Mouse (Mus musculus) left cerebral cortex, postnatal 14 days (tissue): ENCODE measurements around the gene Tulp1. TPM values are rescaled to one million over a fixed set of nuclear protein-coding genes. Genes with fewer than 3 reads are reported as not detected.
"Not testable (repeated sequence)": the region's sequence is repeated elsewhere in the genome, so short reads cannot be mapped to it uniquely, and the experiment has no call there.

ENCODE experiments used
- DNase-seq, 2 experiments: peaks; one replicate each; pipeline ENCODE4 v3.0.0; 2021 to 2022; ENCODE audit warnings: low spot score in 2 of 2, mixed read lengths in 1 of 2
- intact Hi-C: fragments of 180-260 bp; cut with DNase I; formaldehyde crosslinking; loops from one replicate; pipeline ENCODE4 v1.15.1; 2025
- long read RNA-seq, 2 experiments: library from polyadenylated mRNA; stranded (forward); transcript quantifications; one replicate each; pipeline ENCODE4 v2.0.0; 2021
- total RNA-seq, 2 experiments: library from RNA; stranded (reverse); gene quantifications; 2 replicates each; pipeline ENCODE4 v1.2.3; 2021

Tulp1 gene
- under 1 TPM in 1 of 2 experiments, not detected in 1; 0.66 TPM for total RNA-seq
- long read RNA-seq, experiment 1: 0 reads
- long read RNA-seq, experiment 2, partial matches to known transcripts: 1 of 1 reads
- long read RNA-seq, experiment 2, other reads (novel, unspliced or antisense): 0 of 1 reads

- intact Hi-C loops: no loop called here
- no peak for DNase-seq
Measured at GRCm38 (mm10) chr17:28365122-28365521, at the start of gene Tulp1. Gene Tulp1 (minus strand): TSS chr17:28365222.

- intact Hi-C loops: no loop called here
- DNase-seq: peak in 1 of 2 experiments; percentile 54
Measured at GRCm38 (mm10) chr17:28411381-28411960, 46.4 kb upstream of the Tulp1 start.

GRCm38 (mm10) chr17:28410731-28411130 lies 45.7 kb upstream of the Tulp1 start:
- intact Hi-C loops: no loop called here
- DNase-seq: no peak

- no peak for DNase-seq
- intact Hi-C loops: no loop called here
Measured at GRCm38 (mm10) chr17:28408251-28408918, 43.4 kb upstream of the Tulp1 start.

GRCm38 (mm10) chr17:28407418-28408250 lies 42.6 kb upstream of the Tulp1 start:
- intact Hi-C loops: loop anchor here (1.0 to 2.0 kb wide), 2 partner anchors 49 to 121 kb away; no protein-coding TSS in a partner anchor
- DNase-seq: peak; percentile 88 to 92

GRCm38 (mm10) chr17:28406471-28406870 lies 41.4 kb upstream of the Tulp1 start:
- intact Hi-C loops: loop anchor here (2.0 kb wide), 1 partner anchor 50 kb away; no protein-coding TSS in a partner anchor
- peak; percentile 35 to 43 for DNase-seq

GRCm38 (mm10) chr17:28404745-28405144 lies 39.7 kb upstream of the Tulp1 start:
- DNase-seq, intact Hi-C loops: not testable (repeated sequence)

GRCm38 (mm10) chr17:28404301-28404700 lies 39.3 kb upstream of the Tulp1 start:
- intact Hi-C loops: no loop called here
- DNase-seq: no peak

- no peak for DNase-seq
- intact Hi-C loops: no loop called here
Measured at GRCm38 (mm10) chr17:28394994-28395393, 30.0 kb upstream of the Tulp1 start.

GRCm38 (mm10) chr17:28394051-28394765 lies 29.2 kb upstream of the Tulp1 start:
- DNase-seq: no peak
- intact Hi-C loops: no loop called here

GRCm38 (mm10) chr17:28391568-28392432 lies 26.8 kb upstream of the Tulp1 start:
- DNase-seq: no peak
- intact Hi-C loops: no loop called here

- no peak for DNase-seq
- intact Hi-C loops: no loop called here
Measured at GRCm38 (mm10) chr17:28388534-28388933, 23.5 kb upstream of the Tulp1 start.

GRCm38 (mm10) chr17:28386150-28386905 lies 21.3 kb upstream of the Tulp1 start:
- peak; percentile 87 for DNase-seq
- intact Hi-C loops: loop anchor here (1.0 kb wide), 1 partner anchor 142 kb away; no protein-coding TSS in a partner anchor

- no peak for DNase-seq
Measured at GRCm38 (mm10) chr17:28384298-28384697, 19.3 kb upstream of the Tulp1 start.

GRCm38 (mm10) chr17:28380255-28380654 lies 15.2 kb upstream of the Tulp1 start:
- intact Hi-C loops: no loop called here
- no peak for DNase-seq

More at GRCm38 (mm10) chr17:28384298-28384697, 19.3 kb upstream of the Tulp1 start:
- intact Hi-C loops: no loop called here

GRCm38 (mm10) chr17:28375592-28376061 lies 10.6 kb upstream of the Tulp1 start:
- intact Hi-C loops: no loop called here
- DNase-seq: no peak

- intact Hi-C loops: no loop called here
- DNase-seq: no peak
Measured at GRCm38 (mm10) chr17:28374494-28374893, 9.5 kb upstream of the Tulp1 start.
